Mouse (Mus musculus) cortical plate, adult 2 months (tissue): Measurements from ENCODE around the gene Trit1.

Experiments used
- CTCF ChIP-seq: fragments of 200-500 bp; IDR thresholded peaks from 2 replicates; pipeline ENCODE4 v1.5.1; 2011; ENCODE audit warnings: mild to moderate bottlenecking, control low read depth, low read length; ENCODE audit not compliant: insufficient read depth; ENCODE audit errors: extremely low read depth
- POLR2A ChIP-seq: fragments of 200-500 bp; IDR thresholded peaks from 2 replicates; pipeline ENCODE4 v1.6.1; 2011; ENCODE audit warnings: mild to moderate bottlenecking, low read length, control low read depth; ENCODE audit not compliant: insufficient read depth; ENCODE audit errors: extremely low read depth

DNA sequence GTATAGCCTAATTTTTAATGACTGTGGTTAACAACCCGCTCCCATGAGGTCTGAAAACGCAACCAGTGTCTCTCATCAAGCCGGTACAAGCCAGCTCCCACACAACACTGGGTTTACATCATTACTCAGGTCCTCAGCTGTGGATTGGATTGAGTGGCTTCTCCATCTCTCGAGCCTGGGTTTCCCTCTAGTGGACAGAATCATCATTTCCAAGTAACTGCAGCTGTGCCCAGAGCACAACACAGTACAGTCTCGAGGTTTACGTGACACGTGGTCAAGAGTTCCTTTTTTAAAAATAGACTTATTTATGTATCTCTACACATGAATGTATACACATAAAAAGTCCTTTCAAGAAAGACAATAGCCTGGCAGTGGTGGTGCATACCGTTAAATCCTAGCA, 31.3 kb upstream of the Trit1 start:
- TF ChIP-seq CTCF (peak; percentile 96), POLR2A (no peak)
